In the genomic region with DNA sequence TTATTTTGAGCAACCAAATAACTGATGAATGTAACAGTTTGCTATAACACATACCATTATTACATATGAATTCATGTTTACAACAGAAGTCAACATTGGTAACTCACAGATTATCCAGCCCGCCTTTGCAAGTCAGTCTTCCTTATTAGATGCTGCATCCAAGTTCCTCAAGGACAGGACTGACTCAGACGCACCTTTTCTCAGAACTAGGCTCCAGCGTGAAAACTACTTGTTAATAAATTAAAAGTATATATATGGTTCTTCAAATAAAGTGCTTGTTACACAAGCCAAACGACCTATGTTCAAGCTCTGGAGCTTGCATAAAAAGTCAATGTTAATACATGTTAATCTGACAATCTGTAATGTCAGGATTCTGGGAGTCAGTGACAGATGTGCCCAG, we compare ENCODE assay signal across 30 mouse cellular contexts.
"Had no signal": no experiment of that assay in that cellular context is flagged by ENCODE, and none has a peak within 500 bp of the region (broad histone marks: within the 10 kb centered on the region; RNA-seq: fewer than 3 reads in every experiment).

No protein-coding gene starts in this region.

- H3K4me2 ChIP-seq: limb, embryonic 12.5 days; limb, embryonic 13.5 days; limb, embryonic 15.5 days; liver, embryonic 11.5 days; liver, embryonic 12.5 days; liver, embryonic 13.5 days; liver, embryonic 15.5 days; lung, embryonic 14.5 days; lung, embryonic 15.5 days; midbrain, embryonic 12.5 days; midbrain, embryonic 13.5 days; midbrain, embryonic 15.5 days had no signal

- H3K9me3 ChIP-seq: limb, embryonic 10.5 days; limb, embryonic 12.5 days; limb, embryonic 13.5 days; limb, embryonic 15.5 days; liver, embryonic 12.5 days; liver, embryonic 13.5 days; liver, embryonic 15.5 days; lung, embryonic 15.5 days; megakaryocyte, embryonic 14.5 days; midbrain, embryonic 12.5 days; midbrain, embryonic 13.5 days; midbrain, embryonic 15.5 days had no signal

- H3K4me3 ChIP-seq: left cerebral cortex, adult 2 months; limb, embryonic 10.5 days; limb, embryonic 12.5 days; limb, embryonic 13.5 days; limb, embryonic 15.5 days; liver, embryonic 12.5 days; liver, embryonic 13.5 days; liver, embryonic 15.5 days; lung, embryonic 15.5 days; megakaryocyte, embryonic 14.5 days; midbrain, embryonic 12.5 days; midbrain, embryonic 13.5 days; midbrain, embryonic 15.5 days; myocyte had no signal

- DNase-seq: left cerebral cortex, postnatal 4 days; liver; liver, embryonic 13.5 days; liver, postnatal 0 days; lung, adult 18-20 months; lung, adult 2 months; lung, embryonic 14.5 days; lung, postnatal 10 days; lung, postnatal 14 days; lung, postnatal 36 days; lung, postnatal 4 days; midbrain, embryonic 14.5 days had no signal

- H3K27ac ChIP-seq: left cerebral cortex, adult 2 months; limb, embryonic 10.5 days; limb, embryonic 12.5 days; limb, embryonic 13.5 days; limb, embryonic 15.5 days; liver, embryonic 12.5 days; liver, embryonic 13.5 days; liver, embryonic 14.5 days; liver, embryonic 15.5 days; lung, embryonic 15.5 days; macrophage; midbrain, embryonic 12.5 days; midbrain, embryonic 13.5 days; midbrain, embryonic 15.5 days had no signal

- H3K36me3 ChIP-seq: limb, embryonic 10.5 days; limb, embryonic 12.5 days; limb, embryonic 13.5 days; limb, embryonic 15.5 days; liver, embryonic 12.5 days; lung, embryonic 15.5 days; midbrain, embryonic 12.5 days; midbrain, embryonic 13.5 days; midbrain, embryonic 15.5 days had no signal

- ATAC-seq: liver, embryonic 12.5 days; liver, postnatal 0 days; lung, postnatal 0 days; midbrain, embryonic 13.5 days; midbrain, embryonic 15.5 days; midbrain, embryonic 16.5 days had no signal

- H3K27me3 ChIP-seq: limb, embryonic 12.5 days; limb, embryonic 13.5 days; limb, embryonic 15.5 days; liver, embryonic 12.5 days; liver, embryonic 13.5 days; liver, embryonic 15.5 days; lung, embryonic 15.5 days; megakaryocyte, embryonic 14.5 days; midbrain, embryonic 12.5 days; midbrain, embryonic 13.5 days; midbrain, embryonic 15.5 days had no signal

- H3K9ac ChIP-seq: limb, embryonic 12.5 days; limb, embryonic 13.5 days; limb, embryonic 15.5 days; liver, embryonic 12.5 days; liver, embryonic 13.5 days; liver, embryonic 14.5 days; liver, embryonic 15.5 days; liver, postnatal 0 days; lung, embryonic 14.5 days; lung, embryonic 15.5 days; midbrain, embryonic 12.5 days; midbrain, embryonic 13.5 days; midbrain, embryonic 15.5 days had no signal
